Comparison of ENCODE assay signal across 37 mouse cellular contexts in the genomic region with DNA sequence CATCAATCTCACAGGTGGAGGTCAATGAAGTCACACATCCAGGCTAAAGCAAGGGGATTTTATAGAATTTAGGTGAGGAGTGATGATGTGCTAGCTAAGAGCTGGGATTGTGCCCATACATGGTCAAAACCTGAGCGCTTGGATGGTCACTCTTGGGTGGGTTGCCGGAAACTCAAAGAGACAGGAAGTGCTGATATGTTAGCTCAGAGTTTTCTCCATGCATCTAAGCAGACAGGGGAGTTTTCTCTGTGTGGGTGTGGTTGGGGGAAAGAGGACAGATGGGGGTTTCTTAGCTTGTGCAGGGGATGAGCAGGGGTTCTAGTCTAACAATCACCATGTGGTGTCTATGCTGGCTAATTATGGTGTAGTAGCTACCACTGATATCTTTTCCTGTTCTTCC. TPM values are rescaled to one million over a fixed set of nuclear protein-coding genes. Genes with fewer than 3 reads are reported as not detected.
DNase-seq lines count a peak whose midpoint lies in the region; ATAC-seq and TF ChIP-seq lines count a peak whose summit lies in the region.
"Had no signal": no experiment of that assay in that cellular context is flagged by ENCODE, and none has a peak within 500 bp of the region (broad histone marks: within the 10 kb centered on the region; RNA-seq: fewer than 3 reads in every experiment).

No protein-coding gene starts in this region.

- H3K9ac ChIP-seq in heart, adult 2 months (ENCODE audit: low read depth, low read length): no peak overlapping the region
- no peak overlapping the region for H3K9ac ChIP-seq in CH12.LX (ENCODE audit: insufficient read depth, low read depth)
- H3K9ac ChIP-seq: embryonic facial prominence, embryonic 15.5 days; forebrain, embryonic 13.5 days; liver, embryonic 12.5 days; liver, postnatal 0 days; midbrain, embryonic 13.5 days; neural tube, embryonic 15.5 days had no signal

- TF ChIP-seq RAD21 in CH12.LX (IDR thresholded peaks at IDR 0.05; ENCODE audit: low read depth, low read length): no peak

- TF ChIP-seq EP300 in heart, adult 2 months (IDR thresholded peaks at IDR 0.05; ENCODE audit: insufficient read depth, low read depth, low read length): no peak
- no peak for TF ChIP-seq EP300 in CH12.LX (IDR thresholded peaks at IDR 0.05; ENCODE audit: low read length)

- dilution Hi-C loops in CH12.LX (cut with MboI; ENCODE audit: extremely low pct_ligation_motif_present, extremely low pct_unique_long_range_greater_than_20kb, low sequenced_read_pairs): no loop called here

- WGBS in heart, adult 2 months: 37% methylated on average over 2 of the region's 2 CpGs

- peak; percentile 49 for ATAC-seq in inflammation-experienced regulatory T-cells, adult 6 months
- ATAC-seq: forebrain, embryonic 13.5 days; hindbrain, embryonic 16.5 days; intestine, embryonic 16.5 days; liver, embryonic 12.5 days; liver, postnatal 0 days; midbrain, embryonic 13.5 days had no signal

- intact Hi-C loops in heart, adult 2 months (cut with DNase I): no loop called here
- intact Hi-C loops in heart, postnatal 25 days (cut with DNase I): no loop called here

- H3K4me3 ChIP-seq in heart, adult 2 months: no peak overlapping the region
- H3K4me3 ChIP-seq in CH12.LX (replicated peaks in 1 of 3; ENCODE audit: low read depth in 2 of 3, low read length in 2 of 3, poor library complexity in 1 of 3): no peak overlapping the region
- H3K4me3 ChIP-seq: embryonic facial prominence, embryonic 10.5 days; embryonic facial prominence, embryonic 15.5 days; forebrain, embryonic 13.5 days; heart, embryonic 10.5 days; liver, embryonic 12.5 days; midbrain, embryonic 13.5 days; neural tube, embryonic 15.5 days had no signal

- H3K9me3 ChIP-seq in CH12.LX (replicated peaks; ENCODE audit: low read length): peaks cover 15% of the 10 kb centered on the region
- H3K9me3 ChIP-seq: embryonic facial prominence, embryonic 10.5 days; embryonic facial prominence, embryonic 15.5 days; forebrain, embryonic 13.5 days; G1E; heart, embryonic 10.5 days; liver, embryonic 12.5 days; midbrain, embryonic 13.5 days; neural tube, embryonic 15.5 days had no signal

- DNase-seq in heart, adult 2 months: no peak
- DNase-seq in heart, postnatal 25 days (ENCODE audit: low spot score): no peak
- DNase-seq in B cell, adult 2 months: peak; percentile 54 to 63
- peak; percentile 58 for DNase-seq in CH12.LX (ENCODE audit: extremely low read depth)
- no peak for DNase-seq in neural tube, embryonic 10.5 days (ENCODE audit: extremely low spot score, low spot score)
- DNase-seq in layer of hippocampus, postnatal 36 days: no peak
- no peak for DNase-seq in ovary, postnatal 36 days (ENCODE audit: low spot score)
- DNase-seq: adrenal gland, postnatal 25 days; cerebellum, adult 8-10 months; cerebellum, postnatal 25 days; gastrocnemius, postnatal 10 days; heart, postnatal 4 days; kidney, postnatal 25 days; left cerebral cortex, postnatal 4 days; liver, postnatal 0 days; lung, postnatal 10 days; right cerebral cortex, adult 18-20 months; thymus, adult 18-20 months; thymus, postnatal 25 days had no signal

- H3K36me3 ChIP-seq in heart, adult 2 months (ENCODE audit: control insufficient read depth, insufficient read depth, low read length): peaks cover 22% of the 10 kb centered on the region
- H3K36me3 ChIP-seq in CH12.LX (replicated peaks in 1 of 2; ENCODE audit: control insufficient read depth in 1 of 2, insufficient read depth in 1 of 2, low read length in 1 of 2): peaks cover 42 to 56% of the 10 kb centered on the region in 2 experiments
- H3K36me3 ChIP-seq: embryonic facial prominence, embryonic 10.5 days; embryonic facial prominence, embryonic 15.5 days; G1E; heart, embryonic 10.5 days; liver, embryonic 12.5 days; midbrain, embryonic 13.5 days; neural tube, embryonic 15.5 days had no signal

- no peaks in the 10 kb centered on the region for H3K27me3 ChIP-seq in heart, adult 2 months (ENCODE audit: control insufficient read depth, insufficient read depth, low read length)
- no peaks in the 10 kb centered on the region for H3K27me3 ChIP-seq in CH12.LX (replicated peaks)
- H3K27me3 ChIP-seq: embryonic facial prominence, embryonic 15.5 days; forebrain, embryonic 13.5 days; liver, embryonic 12.5 days; midbrain, embryonic 13.5 days; neural tube, embryonic 15.5 days had no signal

- in situ Hi-C loops in CH12.LX (cut with MboI; ENCODE audit: low pct_ligation_motif_present, low pct_unique_long_range_greater_than_20kb, low sequenced_read_pairs): no loop called here

- H3K79me2 ChIP-seq in heart, adult 2 months (replicated peaks; ENCODE audit: control insufficient read depth, insufficient read depth, low read length): no peaks in the 10 kb centered on the region
- H3K79me2 ChIP-seq in CH12.LX (replicated peaks; ENCODE audit: control insufficient read depth, extremely low read depth, insufficient read depth, poor library complexity, severe bottlenecking): peaks cover 47% of the 10 kb centered on the region

- peaks cover 8% of the 10 kb centered on the region for H3K4me1 ChIP-seq in heart, adult 2 months (ENCODE audit: control insufficient read depth, insufficient read depth, low read length)
- H3K4me1 ChIP-seq in CH12.LX (ENCODE audit: control insufficient read depth in 1 of 2, insufficient read depth in 2 of 2): peaks cover 12 to 75% of the 10 kb centered on the region in 2 experiments
- H3K4me1 ChIP-seq: embryonic facial prominence, embryonic 10.5 days; embryonic facial prominence, embryonic 15.5 days; forebrain, embryonic 13.5 days; heart, embryonic 10.5 days; midbrain, embryonic 13.5 days; neural tube, embryonic 15.5 days had no signal

- H3K27ac ChIP-seq in heart, adult 2 months: peak overlapping the region; percentile 28; the same call in 1 of the 2 replicates
- peak overlapping the region; percentile 41; the same call in 1 of the 2 replicates for H3K27ac ChIP-seq in CH12.LX (ENCODE audit: insufficient read depth, low read depth)
- H3K27ac ChIP-seq: embryonic facial prominence, embryonic 10.5 days; embryonic facial prominence, embryonic 15.5 days; forebrain, embryonic 13.5 days; heart, embryonic 10.5 days; liver, embryonic 12.5 days; macrophage; midbrain, embryonic 13.5 days; neural tube, embryonic 15.5 days; stomach, postnatal 0 days had no signal

- TF ChIP-seq POLR2A in heart, adult 2 months (IDR thresholded peaks at IDR 0.05; ENCODE audit: insufficient read depth, low read depth, low read length): no peak
- no peak for TF ChIP-seq POLR2A in CH12.LX (IDR thresholded peaks at IDR 0.05; ENCODE audit: low read depth, low read length)

- H3K4me2 ChIP-seq in CH12.LX (ENCODE audit: insufficient read depth, low read depth, poor library complexity, severe bottlenecking): peak overlapping the region; percentile 54
- H3K4me2 ChIP-seq: embryonic facial prominence, embryonic 15.5 days; forebrain, embryonic 13.5 days; liver, embryonic 12.5 days; midbrain, embryonic 13.5 days; neural tube, embryonic 15.5 days had no signal

- TF ChIP-seq CTCF in heart, adult 2 months (IDR thresholded peaks at IDR 0.05): no peak
- no peak for TF ChIP-seq CTCF in CH12.LX (conservative IDR thresholded peaks at IDR 0.05 in 1 of 2, IDR thresholded peaks at IDR 0.05 in 1 of 2; ENCODE audit: low read depth in 2 of 2, low read length in 2 of 2)

TF ChIP-seq in CH12.LX, 34 proteins besides CTCF, POLR2A, EP300 and RAD21 (continues in another document):
- TF ChIP-seq ELF1 (IDR thresholded peaks at IDR 0.05; ENCODE audit: low read depth, low read length): peak; percentile 59
- TF ChIP-seq KAT2A (IDR thresholded peaks at IDR 0.05; ENCODE audit: insufficient replicate concordance, low read length): no peak

RNA-seq across cellular contexts. Expression of a gene that starts 5.0 kb away (rescaled TPM):
- 10 to 100 TPM; 22.4 to 25.3 TPM for total RNA-seq in heart, adult 2 months (2021)
- 28.1 and 42.1 TPM in 2 replicates for polyA plus RNA-seq in heart, adult 2 months (2012; rRNA removed)
- 10 to 100 TPM; 29.0 to 30.8 TPM for total RNA-seq in heart, postnatal 25 days (2021)
- total RNA-seq in CH12.LX (2012; rRNA removed) (113 and 144 TPM in 2 replicates), CH12.LX (2014; rRNA removed) (264 and 316 TPM in 2 replicates)
- 203 and 274 TPM in 2 replicates for polyA plus RNA-seq in CH12.LX (2012; ENCODE audit: insufficient read length, low read depth)
- polyA plus RNA-seq in inflammation-experienced regulatory T-cells, adult 6 months (2017; shearing (Covaris generic)): 1,000 to 10,000 TPM; 1,788 to 2,089 (median 1,869) TPM
- total RNA-seq in layer of hippocampus, postnatal 36 days (2021): under 1 TPM; 0.17 to 0.33 TPM
- total RNA-seq: G1E; layer of hippocampus, adult 18-20 months; layer of hippocampus, postnatal 25 days had no signal
- polyA plus RNA-seq: G1E had no signal

RNA-seq across cellular contexts. Expression of a gene that starts 13.4 kb away (rescaled TPM):
- total RNA-seq in heart, adult 2 months (2021): 1 to 10 TPM; 3.1 to 3.4 TPM
- 1.8 and 3.7 TPM in 2 replicates for polyA plus RNA-seq in heart, adult 2 months (2012; rRNA removed)
- 1 to 10 TPM; 3.1 to 4.9 TPM for total RNA-seq in heart, postnatal 25 days (2021)
- total RNA-seq in CH12.LX (2012; rRNA removed) (31.0 and 38.5 TPM in 2 replicates), CH12.LX (2014; rRNA removed) (75.1 and 83.9 TPM in 2 replicates)
- 43.4 and 46.1 TPM in 2 replicates for polyA plus RNA-seq in CH12.LX (2012; ENCODE audit: insufficient read length, low read depth)
- polyA plus RNA-seq in inflammation-experienced regulatory T-cells, adult 6 months (2017; shearing (Covaris generic)): 100 to 1,000 TPM; 236 to 293 (median 290) TPM
- total RNA-seq in layer of hippocampus, postnatal 36 days (2021): under 1 TPM; 0.28 to 0.57 TPM

RNA-seq across cellular contexts. Expression of a gene that starts 18.7 kb away (rescaled TPM):
- 10 to 100 TPM; 34.3 to 38.1 TPM for total RNA-seq in heart, adult 2 months (2021)
- 19.2 and 28.6 TPM in 2 replicates for polyA plus RNA-seq in heart, adult 2 months (2012; rRNA removed)
- 10 to 100 TPM; 38.5 to 41.6 TPM for total RNA-seq in heart, postnatal 25 days (2021)
- total RNA-seq in CH12.LX (2012; rRNA removed): 78.1 and 88.9 TPM in 2 replicates
- 128 and 158 TPM in 2 replicates for total RNA-seq in CH12.LX (2014; rRNA removed)
- polyA plus RNA-seq in CH12.LX (2012; ENCODE audit: insufficient read length, low read depth): 87.9 and 97.2 TPM in 2 replicates
- 1,000 to 10,000 TPM; 1,024 to 1,390 (median 1,261) TPM for polyA plus RNA-seq in inflammation-experienced regulatory T-cells, adult 6 months (2017; shearing (Covaris generic))
- total RNA-seq in layer of hippocampus, postnatal 36 days (2021): 1 to 10 TPM; 5.7 to 7.3 TPM

RNA-seq across cellular contexts. Expression of a gene that starts 29.1 kb away (rescaled TPM):
- 1 to 10 TPM; 3.4 to 5.6 TPM for total RNA-seq in heart, adult 2 months (2021)
- not detected in 2 replicates for polyA plus RNA-seq in heart, adult 2 months (2012; rRNA removed)
- total RNA-seq in heart, postnatal 25 days (2021): 1 to 10 TPM; 1.8 to 5.3 TPM
- total RNA-seq in CH12.LX (2012; rRNA removed) (10.0 and 12.0 TPM in 2 replicates), CH12.LX (2014; rRNA removed) (8.0 and 8.8 TPM in 2 replicates)
- polyA plus RNA-seq in CH12.LX (2012; ENCODE audit: insufficient read length, low read depth): 22.7 and 46.9 TPM in 2 replicates
- polyA plus RNA-seq in inflammation-experienced regulatory T-cells, adult 6 months (2017; shearing (Covaris generic)): 10 to 100 TPM; 58.9 to 85.2 (median 59.9) TPM
- not detected for total RNA-seq in layer of hippocampus, postnatal 36 days (2021)
- total RNA-seq: G1E; left cerebral cortex, postnatal 4 days; megakaryocyte-erythroid progenitor cell, adult 5-6 weeks had no signal
- polyA plus RNA-seq: embryonic facial prominence, embryonic 10.5 days; G1E; macrophage; midbrain, embryonic 13.5 days; neural tube, embryonic 15.5 days had no signal

RNA-seq across cellular contexts. Expression of a gene that starts 29.1 kb away (rescaled TPM):
- total RNA-seq in heart, adult 2 months (2021): under 1 TPM in 1 of 2 experiments, not detected in 1; 0.77 TPM
- 0.29 and 0.70 TPM in 2 replicates for polyA plus RNA-seq in heart, adult 2 months (2012; rRNA removed)
- under 1 TPM in 1 of 2 experiments, not detected in 1; 0.39 TPM for total RNA-seq in heart, postnatal 25 days (2021)
- total RNA-seq in CH12.LX (2012; rRNA removed) (14.5 and 16.3 TPM in 2 replicates), CH12.LX (2014; rRNA removed) (4.2 and 4.3 TPM in 2 replicates)
- 7.0 and 7.1 TPM in 2 replicates for polyA plus RNA-seq in CH12.LX (2012; ENCODE audit: insufficient read length, low read depth)
- polyA plus RNA-seq in inflammation-experienced regulatory T-cells, adult 6 months (2017; shearing (Covaris generic)): 100 to 1,000 TPM; 458 to 769 (median 564) TPM
- not detected for total RNA-seq in layer of hippocampus, postnatal 36 days (2021)
- total RNA-seq: gastrocnemius, postnatal 10 days; heart, postnatal 4 days; layer of hippocampus, adult 18-20 months; layer of hippocampus, postnatal 25 days; left cerebral cortex, postnatal 4 days had no signal
- polyA plus RNA-seq: embryonic facial prominence, embryonic 10.5 days; forebrain, embryonic 13.5 days; G1E; heart, embryonic 10.5 days; hindbrain, embryonic 16.5 days; kidney, embryonic 14.5 days; limb, embryonic 14.5 days; midbrain, embryonic 13.5 days; neural tube, embryonic 15.5 days; stomach, postnatal 0 days had no signal

Comparison
In these comparisons a context has a peak if more than half of its experiments do, and no peak if none do; other contexts are left out.
1. DNase-seq: peak in B cell, adult 2 months (2 of 2) and CH12.LX (single experiment); none in heart, adult 2 months (0 of 2), heart, postnatal 25 days (single experiment), neural tube, embryonic 10.5 days (single experiment), layer of hippocampus, postnatal 36 days (0 of 2) and ovary, postnatal 36 days (single experiment).
2. RNA of a gene that starts 5.0 kb away (total RNA-seq): 113 to 316 TPM in CH12.LX, 29.0 to 30.8 TPM in heart, postnatal 25 days and 22.4 to 25.3 TPM in heart, adult 2 months; 0.17 to 0.33 TPM in layer of hippocampus, postnatal 36 days; every median in the first group is over 10 times any median in the second.
3. RNA of a gene that starts 13.4 kb away (total RNA-seq): 31.0 to 83.9 TPM in CH12.LX; 3.1 to 4.9 TPM in heart, postnatal 25 days, 3.1 to 3.4 TPM in heart, adult 2 months and 0.28 to 0.57 TPM in layer of hippocampus, postnatal 36 days; every median in the first group is over 4 times any median in the second.
4. RNA of a gene that starts 18.7 kb away (total RNA-seq): 78.1 to 158 TPM in CH12.LX, 38.5 to 41.6 TPM in heart, postnatal 25 days and 34.3 to 38.1 TPM in heart, adult 2 months; 5.7 to 7.3 TPM in layer of hippocampus, postnatal 36 days; every median in the first group is over 4 times any median in the second.